In the genomic region with DNA sequence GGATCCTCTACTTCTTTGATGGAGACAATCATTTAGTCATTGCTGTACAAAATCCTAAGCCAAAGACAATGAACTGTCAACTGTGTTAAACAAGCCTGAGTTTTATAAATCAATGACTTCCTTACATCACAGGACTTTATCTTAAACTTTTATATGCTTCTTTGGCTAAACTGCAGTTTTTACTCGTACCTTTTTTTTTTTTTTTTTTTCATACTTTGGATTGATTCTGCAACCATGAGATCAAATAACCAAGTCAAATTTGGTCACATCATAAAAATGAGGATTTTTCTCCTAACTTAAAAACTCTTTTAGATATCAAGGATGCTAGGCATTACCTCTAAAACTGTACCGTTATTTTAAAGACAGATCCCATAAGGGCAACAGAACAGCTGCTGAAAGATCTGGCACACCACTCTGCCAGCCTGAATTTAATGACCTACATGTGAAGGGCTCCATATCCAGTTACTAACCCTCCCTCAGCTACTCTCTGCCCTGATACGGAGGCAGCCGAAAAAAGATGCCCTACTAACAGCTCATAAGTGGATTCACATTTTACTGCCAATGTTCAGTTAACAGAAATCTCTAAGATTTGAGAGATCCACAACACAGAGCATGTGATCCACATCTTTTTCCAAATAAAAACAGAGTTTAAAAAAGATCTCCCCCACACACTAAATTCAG, we compare ENCODE assay signal across 7 mouse cellular contexts. TPM values are rescaled to one million over a fixed set of nuclear protein-coding genes. Genes with fewer than 3 reads are reported as not detected.
DNase-seq lines count a peak whose midpoint lies in the region; ATAC-seq and TF ChIP-seq lines count a peak whose summit lies in the region.

No protein-coding gene starts in this region.

- no peaks in the 10 kb centered on the region for H3K27me3 ChIP-seq in ES-Bruce4 (ENCODE audit: control insufficient read depth, insufficient read depth, low read length, poor library complexity, severe bottlenecking)
- H3K27me3 ChIP-seq in embryonic facial prominence, embryonic 14.5 days (replicated peaks; ENCODE audit: control insufficient read depth, insufficient read depth, low read length): no peaks in the 10 kb centered on the region
- H3K27me3 ChIP-seq in hindbrain, embryonic 10.5 days (ENCODE audit: insufficient read depth, poor library complexity, severe bottlenecking): no peaks in the 10 kb centered on the region
- H3K27me3 ChIP-seq in midbrain, embryonic 13.5 days: no peaks in the 10 kb centered on the region

- WGBS in embryonic facial prominence, embryonic 14.5 days: 31% methylated on average over 4 of the region's 4 CpGs
- 70% methylated on average over 4 of the region's 4 CpGs for WGBS in hindbrain, embryonic 10.5 days
- WGBS in midbrain, embryonic 13.5 days: 73% methylated on average over 4 of the region's 4 CpGs

- TF ChIP-seq CTCF in ES-Bruce4 (IDR thresholded peaks at IDR 0.05; ENCODE audit: low read depth, low read length): no peak

- no peak overlapping the region for H3K27ac ChIP-seq in ES-Bruce4 (ENCODE audit: insufficient read depth, low read length)
- H3K27ac ChIP-seq in embryonic facial prominence, embryonic 14.5 days (replicated peaks; ENCODE audit: low read depth, low read length): peak overlapping the region; percentile 99
- H3K27ac ChIP-seq in hindbrain, embryonic 10.5 days: peak overlapping the region; percentile 98
- no peak overlapping the region for H3K27ac ChIP-seq in midbrain, embryonic 13.5 days

- no peaks in the 10 kb centered on the region for H3K4me1 ChIP-seq in ES-Bruce4 (ENCODE audit: control insufficient read depth, insufficient read depth, low read length)
- H3K4me1 ChIP-seq in embryonic facial prominence, embryonic 14.5 days (ENCODE audit: control insufficient read depth, insufficient read depth, low read length): peaks cover 6% of the 10 kb centered on the region; the same call in 1 of the 2 replicates
- peaks cover 4% of the 10 kb centered on the region; the same call in 1 of the 2 replicates for H3K4me1 ChIP-seq in hindbrain, embryonic 10.5 days (replicated peaks)
- peaks cover 7% of the 10 kb centered on the region for H3K4me1 ChIP-seq in midbrain, embryonic 13.5 days (replicated peaks)

- no peak for ATAC-seq in embryonic facial prominence, embryonic 14.5 days (ENCODE audit: low read depth)
- no peak for ATAC-seq in midbrain, embryonic 13.5 days

- no peak for TF ChIP-seq POLR2A in ES-Bruce4 (IDR thresholded peaks at IDR 0.05; ENCODE audit: insufficient read depth, low read length)

- H3K36me3 ChIP-seq in ES-Bruce4 (ENCODE audit: control insufficient read depth, insufficient read depth, low read length, poor library complexity, severe bottlenecking): no peaks in the 10 kb centered on the region
- H3K36me3 ChIP-seq in embryonic facial prominence, embryonic 14.5 days (ENCODE audit: control insufficient read depth, insufficient read depth, low read length): no peaks in the 10 kb centered on the region
- H3K36me3 ChIP-seq in hindbrain, embryonic 10.5 days: 0 out of 2 replicates have a peak, but pooled peaks cover 3% of the 10 kb centered on the region
- peaks cover 6% of the 10 kb centered on the region; the same call in 1 of the 2 replicates for H3K36me3 ChIP-seq in midbrain, embryonic 13.5 days

- DNase-seq in 416B (ENCODE audit: low read depth): peak; percentile 56
- peak; percentile 67 for DNase-seq in embryonic facial prominence, embryonic 14.5 days (ENCODE audit: low spot score)
- no peak for DNase-seq in hindbrain, embryonic 10.5 days (ENCODE audit: low spot score)
- no peak for DNase-seq in spleen, adult 18-20 months
- no peak for DNase-seq in lung, adult 18-20 months

- H3K4me3 ChIP-seq in ES-Bruce4 (ENCODE audit: low read depth, low read length): peak overlapping the region; percentile 40
- H3K4me3 ChIP-seq in embryonic facial prominence, embryonic 14.5 days (ENCODE audit: low read depth, low read length): peak overlapping the region; percentile 51
- H3K4me3 ChIP-seq in hindbrain, embryonic 10.5 days: peak overlapping the region; percentile 76
- H3K4me3 ChIP-seq in midbrain, embryonic 13.5 days (replicated peaks): peak overlapping the region; percentile 58

- H3K4me2 ChIP-seq in embryonic facial prominence, embryonic 14.5 days (ENCODE audit: low read depth, low read length): peak overlapping the region; percentile 45
- peak overlapping the region; percentile 42 for H3K4me2 ChIP-seq in midbrain, embryonic 13.5 days (replicated peaks)

- TF ChIP-seq EP300 in ES-Bruce4 (IDR thresholded peaks at IDR 0.05; ENCODE audit: insufficient read depth, low read depth, low read length): no peak

- H3K9ac ChIP-seq in ES-Bruce4 (ENCODE audit: low read depth, poor library complexity, severe bottlenecking): peak overlapping the region; percentile 47; the same call in 1 of the 2 replicates
- peak overlapping the region; percentile 42; the same call in 1 of the 2 replicates for H3K9ac ChIP-seq in embryonic facial prominence, embryonic 14.5 days (ENCODE audit: low read depth, low read length)
- peak overlapping the region; percentile 44; the same call in 1 of the 2 replicates for H3K9ac ChIP-seq in midbrain, embryonic 13.5 days (replicated peaks)

- H3K9me3 ChIP-seq in ES-Bruce4 (replicated peaks; ENCODE audit: control insufficient read depth, insufficient read depth, low read length, poor library complexity, severe bottlenecking): no peaks in the 10 kb centered on the region
- no peaks in the 10 kb centered on the region for H3K9me3 ChIP-seq in embryonic facial prominence, embryonic 14.5 days (ENCODE audit: control insufficient read depth, low read length)
- peaks cover 2% of the 10 kb centered on the region; the same call in 1 of the 2 replicates for H3K9me3 ChIP-seq in hindbrain, embryonic 10.5 days
- H3K9me3 ChIP-seq in midbrain, embryonic 13.5 days: no peaks in the 10 kb centered on the region

RNA-seq across cellular contexts. Expression of a gene that starts 1.1 kb away (rescaled TPM):
- 27.6 and 29.1 TPM in 2 replicates for polyA plus RNA-seq in ES-Bruce4 (2011; ENCODE audit: insufficient read depth, insufficient read length, low read depth, missing spikeins)
- polyA plus RNA-seq in embryonic facial prominence, embryonic 14.5 days (2014; fragmentation: Nextera tagmentation; extraction: Ambion mirVana): 10.7 and 11.2 TPM in 2 replicates
- 12.5 and 15.1 TPM in 2 replicates for polyA plus RNA-seq in hindbrain, embryonic 10.5 days (2016; fragmentation: Nextera tagmentation; extraction: Ambion mirVana)
- 8.9 and 9.3 TPM in 2 replicates for polyA plus RNA-seq in midbrain, embryonic 13.5 days (2015; fragmentation: Nextera tagmentation; extraction: Ambion mirVana)

RNA-seq across cellular contexts. Expression of a gene that starts 2.6 kb away (rescaled TPM):
- polyA plus RNA-seq in ES-Bruce4 (2011; ENCODE audit: insufficient read depth, insufficient read length, low read depth, missing spikeins): 5.3 and 6.2 TPM in 2 replicates
- polyA plus RNA-seq in embryonic facial prominence, embryonic 14.5 days (2014; fragmentation: Nextera tagmentation; extraction: Ambion mirVana): 6.3 TPM in 2 replicates
- polyA plus RNA-seq in hindbrain, embryonic 10.5 days (2016; fragmentation: Nextera tagmentation; extraction: Ambion mirVana): 9.2 and 9.9 TPM in 2 replicates
- 10.3 and 11.9 TPM in 2 replicates for polyA plus RNA-seq in midbrain, embryonic 13.5 days (2015; fragmentation: Nextera tagmentation; extraction: Ambion mirVana)

RNA-seq across cellular contexts. Expression of a gene that starts 51.4 kb away (rescaled TPM):
- polyA plus RNA-seq in ES-Bruce4 (2011; ENCODE audit: insufficient read depth, insufficient read length, low read depth, missing spikeins): not detected in 2 replicates
- polyA plus RNA-seq in embryonic facial prominence, embryonic 14.5 days (2014; fragmentation: Nextera tagmentation; extraction: Ambion mirVana): 0.21 TPM in 1 of 2 replicates, not detected in the other
- polyA plus RNA-seq in hindbrain, embryonic 10.5 days (2016; fragmentation: Nextera tagmentation; extraction: Ambion mirVana): not detected in 2 replicates
- not detected in 2 replicates for polyA plus RNA-seq in midbrain, embryonic 13.5 days (2015; fragmentation: Nextera tagmentation; extraction: Ambion mirVana)

Comparison
In these comparisons a context has a peak if more than half of its experiments do, and no peak if none do; other contexts are left out.
1. DNase-seq: peak in 416B (single experiment) and embryonic facial prominence, embryonic 14.5 days (single experiment); none in hindbrain, embryonic 10.5 days (single experiment), spleen, adult 18-20 months (0 of 2) and lung, adult 18-20 months (0 of 2).
2. H3K27ac ChIP-seq: peak in embryonic facial prominence, embryonic 14.5 days (single experiment) and hindbrain, embryonic 10.5 days (single experiment); none in ES-Bruce4 (single experiment) and midbrain, embryonic 13.5 days (single experiment).
3. Peak in every context shown above with its lines, with median percentiles within 50 percentile points of each other: H3K4me3 ChIP-seq and H3K9ac ChIP-seq.